Mouse (Mus musculus) limb, embryonic 15.5 days (tissue): ENCODE measurements at regions not wholly inside any gene's neighbourhood (a gene's known extent, or its start where the extent isn't known, plus 50 kb on each side); places are given as distances from the start of the nearest gene placed in this dataset.

ENCODE experiments used
- ATAC-seq: fragments of 200-750 bp; cut with Nextera tagmentation; 2 replicates; pipeline ENCODE4 v1.8.0; 2017; ENCODE audit warnings: low read depth, moderate TSS enrichment; ENCODE audit not compliant: insufficient number of reproducible peaks, low FRiP score, low TSS enrichment
- H3K27ac ChIP-seq: fragments of 300-500 bp; sonication (generic); 2 replicates; pipeline ENCODE4 v1.5.1; 2015; ENCODE audit warnings: moderate library complexity, mild to moderate bottlenecking, inconsistent platforms
- H3K27me3 ChIP-seq: fragments of 300-500 bp; sonication (generic); 2 replicates; pipeline ENCODE4 v1.6.1; 2015; ENCODE audit warnings: inconsistent platforms
- H3K36me3 ChIP-seq: fragments of 300-500 bp; sonication (generic); 2 replicates; pipeline ENCODE4 v1.6.1; 2015; ENCODE audit warnings: inconsistent platforms
- H3K4me1 ChIP-seq: fragments of 300-500 bp; sonication (generic); 2 replicates; pipeline ENCODE4 v1.6.1; 2015; ENCODE audit warnings: inconsistent platforms
- H3K4me2 ChIP-seq: fragments of 300-500 bp; sonication (generic); 2 replicates; pipeline ENCODE4 v1.6.1; 2015; ENCODE audit warnings: mild to moderate bottlenecking, inconsistent platforms
- H3K4me3 ChIP-seq: fragments of 300-500 bp; sonication (generic); 2 replicates; pipeline ENCODE4 v1.5.1; 2015; ENCODE audit warnings: mild to moderate bottlenecking, inconsistent platforms
- H3K9ac ChIP-seq: fragments of 300-500 bp; sonication (generic); 2 replicates; pipeline ENCODE4 v1.6.1; 2015; ENCODE audit warnings: inconsistent platforms
- H3K9me3 ChIP-seq: fragments of 300-500 bp; sonication (generic); 2 replicates; pipeline ENCODE4 v1.6.1; 2016; ENCODE audit warnings: inconsistent platforms
- WGBS: fragments of 180-500 bp; shearing (Covaris S2); methylation state at CpG from one replicate; pipeline ENCODE4 v1.1.7; 2015; 5-methylcytosine and 5-hydroxymethylcytosine counted together

DNA sequence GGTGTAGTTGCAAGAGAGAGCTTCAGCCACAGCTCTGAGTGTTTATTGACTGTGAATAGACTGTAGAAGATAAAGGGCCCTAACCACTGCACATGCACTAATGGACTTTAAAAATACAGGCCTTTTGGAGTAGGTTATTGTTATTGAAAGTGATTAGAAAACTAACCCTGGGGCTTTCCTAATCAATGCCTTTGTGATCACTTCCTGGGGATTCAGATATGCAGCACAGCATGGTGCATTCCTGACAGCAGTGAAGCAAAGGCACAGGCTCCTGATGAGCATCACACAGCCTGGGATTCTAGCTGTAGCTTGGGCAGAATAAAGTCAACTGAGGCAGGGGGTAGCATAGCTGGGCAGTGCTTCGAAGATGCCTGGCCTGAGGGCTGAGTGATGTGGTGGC lies 87.3 kb downstream of the Gm11077 start:
- no peak overlapping the region for H3K4me3 ChIP-seq
- H3K27ac ChIP-seq: no peak overlapping the region
- no peaks in the 10 kb centered on the region for H3K36me3 ChIP-seq
- no peak for ATAC-seq
- no peaks in the 10 kb centered on the region for H3K9me3 ChIP-seq
- H3K4me2 ChIP-seq: no peak overlapping the region
- WGBS: 37% methylated on average over 1 of the region's 1 CpGs
- peaks cover 4% of the 10 kb centered on the region; the same call in 1 of the 2 replicates for H3K4me1 ChIP-seq
- no peak overlapping the region for H3K9ac ChIP-seq
- no peaks in the 10 kb centered on the region for H3K27me3 ChIP-seq

DNA sequence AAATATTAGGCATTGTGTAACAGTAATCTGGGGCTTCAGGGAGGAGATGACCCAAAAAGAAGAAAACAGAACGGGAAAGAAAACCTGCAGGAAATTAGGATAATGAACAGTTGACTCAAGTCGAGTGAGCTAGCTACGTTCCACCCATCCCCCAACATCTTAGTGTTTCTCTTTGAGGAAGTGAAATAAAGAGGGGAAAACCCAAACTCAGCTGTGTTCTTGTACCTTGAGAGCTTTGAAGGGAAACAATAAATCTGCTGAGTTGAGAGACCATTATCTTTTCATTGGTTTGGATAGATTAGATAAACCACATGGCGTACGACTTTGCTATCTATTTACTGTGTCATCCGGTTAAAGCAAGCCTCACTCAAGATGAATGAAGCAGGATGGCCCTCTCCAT lies 87.7 kb downstream of the Gm11077 start:
- Histone ChIP-seq H3K9ac (no peak overlapping the region), H3K27me3 (no peaks in the 10 kb centered on the region), H3K36me3 (no peaks in the 10 kb centered on the region), H3K4me2 (no peak overlapping the region), H3K9me3 (no peaks in the 10 kb centered on the region), H3K4me3 (no peak overlapping the region), H3K4me1 (peaks cover 4% of the 10 kb centered on the region; the same call in 1 of the 2 replicates), H3K27ac (no peak overlapping the region)
- WGBS: 49% methylated on average over 6 of the region's 6 CpGs
- ATAC-seq: no peak

GRCm38 (mm10) chr6:140819451-140819878 lies 90.4 kb downstream of the Gm11077 start:
- 60% methylated on average over 8 of the region's 8 CpGs for WGBS
- H3K4me3 ChIP-seq: no peak overlapping the region
- no peaks in the 10 kb centered on the region for H3K36me3 ChIP-seq
- no peak overlapping the region for H3K27ac ChIP-seq
- no peak overlapping the region for H3K4me2 ChIP-seq
- no peaks in the 10 kb centered on the region for H3K27me3 ChIP-seq
- H3K9ac ChIP-seq: no peak overlapping the region
- H3K9me3 ChIP-seq: no peaks in the 10 kb centered on the region
- H3K4me1 ChIP-seq: peaks cover 4% of the 10 kb centered on the region; the same call in 1 of the 2 replicates
- 0 out of 2 replicates have a peak, but pooled peaks have one; percentile 35 for ATAC-seq

DNA sequence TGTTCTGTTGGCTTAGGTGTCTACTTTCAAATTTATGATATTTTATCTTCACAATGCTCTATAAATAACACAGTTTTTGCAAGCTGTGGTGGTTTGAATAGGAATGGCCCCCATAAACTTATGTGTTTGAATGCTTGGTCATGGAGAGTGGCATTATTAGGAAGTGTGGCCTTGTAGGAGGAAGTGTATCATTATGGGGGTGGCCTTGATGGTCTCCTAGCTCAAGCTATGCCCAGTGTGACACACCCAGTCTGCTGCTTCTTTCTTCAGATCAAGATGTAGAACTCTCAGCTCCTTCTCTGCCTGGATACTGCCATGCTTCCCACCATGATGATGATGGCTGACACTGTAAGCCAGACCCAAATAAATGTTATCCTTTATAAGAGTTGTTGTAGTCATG lies 97.4 kb downstream of the Gm11077 start:
- H3K4me2 ChIP-seq: no peak overlapping the region
- ATAC-seq: no peak
- H3K4me3 ChIP-seq: no peak overlapping the region
- H3K9ac ChIP-seq: no peak overlapping the region
- H3K36me3 ChIP-seq: no peaks in the 10 kb centered on the region
- no peaks in the 10 kb centered on the region for H3K27me3 ChIP-seq
- no peak overlapping the region for H3K27ac ChIP-seq
- H3K4me1 ChIP-seq: no peaks in the 10 kb centered on the region
- H3K9me3 ChIP-seq: no peaks in the 10 kb centered on the region

- Histone ChIP-seq H3K4me2 (no peak overlapping the region), H3K4me3 (no peak overlapping the region), H3K9me3 (no peaks in the 10 kb centered on the region), H3K27me3 (no peaks in the 10 kb centered on the region), H3K27ac (no peak overlapping the region), H3K4me1 (no peaks in the 10 kb centered on the region), H3K36me3 (no peaks in the 10 kb centered on the region), H3K9ac (no peak overlapping the region)
- no peak for ATAC-seq
These were observed 98.6 kb downstream of the Gm11077 start for GRCm38 (mm10) chr6:140827651-140828050.

- Histone ChIP-seq H3K4me3 (no peak overlapping the region), H3K4me1 (no peaks in the 10 kb centered on the region), H3K9ac (no peak overlapping the region), H3K27me3 (0 out of 2 replicates have a peak, but pooled peaks cover 3% of the 10 kb centered on the region), H3K4me2 (no peak overlapping the region), H3K9me3 (no peaks in the 10 kb centered on the region), H3K27ac (no peak overlapping the region), H3K36me3 (no peaks in the 10 kb centered on the region)
- WGBS: 32% methylated on average over 8 of the region's 8 CpGs
- no peak for ATAC-seq
These were observed 114.4 kb downstream of the Gm11077 start for GRCm38 (mm10) chr6:140843292-140843991.

- 0 out of 2 replicates have a peak, but pooled peaks cover 3% of the 10 kb centered on the region for H3K27me3 ChIP-seq
- no peak for ATAC-seq
- 84% methylated on average over 3 of the region's 3 CpGs for WGBS
These were observed 118.1 kb downstream of the Gm11077 start for GRCm38 (mm10) chr6:140847165-140847564.

GRCm38 (mm10) chr6:140852420-140852819 lies 123.3 kb downstream of the Gm11077 start:
- no peak for ATAC-seq
- no peak overlapping the region for H3K27ac ChIP-seq
- H3K4me1 ChIP-seq: peaks cover 12% of the 10 kb centered on the region
- H3K9ac ChIP-seq: no peak overlapping the region
- no peaks in the 10 kb centered on the region for H3K36me3 ChIP-seq
- no peak overlapping the region for H3K4me3 ChIP-seq
- WGBS: 69% methylated on average over 5 of the region's 5 CpGs
- no peak overlapping the region for H3K4me2 ChIP-seq
- H3K27me3 ChIP-seq: no peaks in the 10 kb centered on the region; the same call in 1 of the 2 replicates
- H3K9me3 ChIP-seq: no peaks in the 10 kb centered on the region

More at GRCm38 (mm10) chr6:140847165-140847564, 118.1 kb downstream of the Gm11077 start:
- H3K4me1 ChIP-seq: no peaks in the 10 kb centered on the region
- H3K36me3 ChIP-seq: no peaks in the 10 kb centered on the region
- no peaks in the 10 kb centered on the region for H3K9me3 ChIP-seq
- no peak overlapping the region for H3K4me2 ChIP-seq
- H3K4me3 ChIP-seq: no peak overlapping the region
- no peak overlapping the region for H3K9ac ChIP-seq
- no peak overlapping the region for H3K27ac ChIP-seq

DNA sequence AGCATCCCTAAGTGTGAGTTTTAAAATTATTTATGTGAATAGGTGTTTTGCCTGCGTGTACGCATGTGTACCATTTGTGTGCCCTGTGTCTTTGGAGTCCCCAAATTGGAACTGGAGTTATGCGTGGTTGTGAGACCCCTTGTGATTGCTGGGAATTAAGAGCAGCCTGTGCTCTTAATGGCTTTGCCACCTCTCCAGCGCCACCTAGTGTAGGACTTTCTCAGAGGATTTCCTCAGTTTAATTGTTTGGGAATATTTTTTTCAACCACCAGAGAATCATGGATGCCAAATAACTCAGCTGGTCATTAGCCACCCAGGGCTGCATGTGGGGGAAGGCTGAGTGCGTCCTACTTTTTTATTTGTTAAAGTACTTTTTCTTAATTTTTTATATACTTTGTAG lies 124.4 kb downstream of the Gm11077 start:
- H3K4me2 ChIP-seq: no peak overlapping the region
- H3K9me3 ChIP-seq: no peaks in the 10 kb centered on the region
- no peak for ATAC-seq
- no peak overlapping the region for H3K4me3 ChIP-seq
- H3K27ac ChIP-seq: no peak overlapping the region
- 38% methylated on average over 5 of the region's 5 CpGs for WGBS
- H3K9ac ChIP-seq: no peak overlapping the region
- H3K4me1 ChIP-seq: peaks cover 13% of the 10 kb centered on the region
- no peaks in the 10 kb centered on the region; the same call in 1 of the 2 replicates for H3K27me3 ChIP-seq
- H3K36me3 ChIP-seq: no peaks in the 10 kb centered on the region

GRCm38 (mm10) chr6:140854691-140855090 lies 125.6 kb downstream of the Gm11077 start:
- Histone ChIP-seq H3K9ac (no peak overlapping the region), H3K4me3 (no peak overlapping the region), H3K36me3 (no peaks in the 10 kb centered on the region), H3K9me3 (no peaks in the 10 kb centered on the region), H3K4me2 (no peak overlapping the region), H3K4me1 (peaks cover 13% of the 10 kb centered on the region), H3K27me3 (no peaks in the 10 kb centered on the region; the same call in 1 of the 2 replicates), H3K27ac (no peak overlapping the region)
- ATAC-seq: no peak
- 61% methylated on average over 6 of the region's 6 CpGs for WGBS

DNA sequence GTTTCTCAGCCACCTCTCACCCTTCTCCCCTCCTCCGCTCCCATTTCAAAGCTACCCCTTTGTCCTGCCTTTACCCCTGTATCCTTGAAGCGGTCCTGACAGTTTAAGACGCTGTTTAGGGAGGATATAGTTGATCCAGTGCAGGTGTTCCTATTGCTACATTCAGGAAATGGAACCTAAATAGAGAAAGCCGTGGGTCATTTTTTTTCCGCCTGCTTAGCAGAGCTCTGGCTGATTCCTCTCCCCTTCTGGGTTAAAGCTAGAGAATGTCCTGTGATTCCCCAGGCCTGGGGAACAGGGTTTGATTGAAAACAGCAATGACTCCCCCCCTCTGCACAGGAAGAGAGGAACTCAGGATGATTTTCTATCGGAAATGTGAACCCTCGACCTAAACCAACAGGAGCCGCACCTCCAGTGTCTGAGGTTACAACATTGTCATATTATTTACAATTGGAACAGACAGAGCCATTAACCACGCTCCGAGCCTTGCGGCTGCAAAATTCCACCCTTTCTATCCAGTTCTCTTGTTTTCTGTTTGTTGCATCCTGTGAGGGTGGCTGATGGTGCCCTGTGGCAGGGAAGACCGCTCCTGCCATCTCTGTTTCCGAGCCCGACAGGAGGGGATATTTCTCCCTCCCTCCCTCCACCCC lies 127.5 kb downstream of the Gm11077 start:
- H3K4me2 ChIP-seq: peak overlapping the region; percentile 57
- H3K4me1 ChIP-seq: peaks cover 13% of the 10 kb centered on the region
- 13% methylated on average over 14 of the region's 14 CpGs for WGBS
- H3K27me3 ChIP-seq: no peaks in the 10 kb centered on the region; the same call in 1 of the 2 replicates
- no peaks in the 10 kb centered on the region for H3K9me3 ChIP-seq
- H3K36me3 ChIP-seq: no peaks in the 10 kb centered on the region
- H3K9ac ChIP-seq: no peak overlapping the region
- peak overlapping the region; percentile 34 for H3K4me3 ChIP-seq
- ATAC-seq: no peak
- no peak overlapping the region for H3K27ac ChIP-seq

GRCm38 (mm10) chr6:140857118-140857746 lies 128.1 kb downstream of the Gm11077 start:
- 13% methylated on average over 18 of the region's 18 CpGs for WGBS
- Histone ChIP-seq H3K27ac (no peak overlapping the region), H3K4me3 (peak overlapping the region; percentile 34), H3K9ac (no peak overlapping the region), H3K27me3 (no peaks in the 10 kb centered on the region; the same call in 1 of the 2 replicates), H3K36me3 (no peaks in the 10 kb centered on the region), H3K4me2 (peak overlapping the region; percentile 57), H3K4me1 (peaks cover 13% of the 10 kb centered on the region), H3K9me3 (no peaks in the 10 kb centered on the region)
- ATAC-seq: no peak
